15 mouse cellular contexts compared by ENCODE assay signal in the genomic region with DNA sequence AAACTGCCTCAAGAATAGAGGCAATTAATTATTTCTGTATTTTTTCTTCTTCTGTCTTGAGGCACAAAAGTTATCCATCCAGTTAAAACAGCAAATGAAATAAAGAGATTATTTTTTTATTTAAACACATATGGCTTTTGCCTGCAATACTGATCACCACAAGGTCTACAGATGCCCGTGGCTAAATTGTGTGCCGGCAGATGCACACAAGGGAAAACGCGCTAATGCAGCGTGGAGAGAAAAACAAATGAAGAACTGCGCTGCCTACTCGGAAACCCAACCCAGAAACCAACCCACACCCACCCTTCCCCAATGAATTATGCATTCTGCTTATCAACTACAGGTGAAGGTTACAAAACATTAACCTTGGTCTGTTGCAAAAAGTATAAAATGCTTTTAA. TPM values are rescaled to one million over a fixed set of nuclear protein-coding genes. Genes with fewer than 3 reads are reported as not detected.
DNase-seq lines count a peak whose midpoint lies in the region; ATAC-seq lines count a peak whose summit lies in the region.
"Had no signal": no experiment of that assay in that cellular context is flagged by ENCODE, and none has a peak within 500 bp of the region (broad histone marks: within the 10 kb centered on the region; RNA-seq: fewer than 3 reads in every experiment).

No protein-coding gene starts in this region.

- peak; percentile 55 to 66 for DNase-seq in cerebellum, postnatal 14 days
- DNase-seq in cerebellum, adult 9-11 months: no peak
- peak; percentile 45 for DNase-seq in A20 (ENCODE audit: low read depth, low spot score)
- DNase-seq in forebrain, embryonic 10.5 days (ENCODE audit: extremely low spot score, low spot score): no peak
- DNase-seq in kidney, adult 9 months: no peak
- DNase-seq: forebrain, postnatal 0 days; heart, postnatal 14 days; liver, postnatal 0 days; lung, postnatal 36 days; thymus, postnatal 25 days had no signal

- no peak overlapping the region for H3K4me3 ChIP-seq in hindbrain, embryonic 13.5 days
- no peak overlapping the region for H3K4me3 ChIP-seq in midbrain, embryonic 15.5 days
- no peak overlapping the region for H3K4me3 ChIP-seq in forebrain, embryonic 10.5 days
- H3K4me3 ChIP-seq: intestine, embryonic 15.5 days had no signal

- H3K4me2 ChIP-seq in hindbrain, embryonic 13.5 days: no peak overlapping the region
- H3K4me2 ChIP-seq in midbrain, embryonic 15.5 days: no peak overlapping the region
- H3K4me2 ChIP-seq: intestine, embryonic 15.5 days had no signal

- ATAC-seq in hindbrain, embryonic 13.5 days (ENCODE audit: low FRiP score): peak; percentile 44
- 0 out of 2 replicates have a peak, but pooled peaks have one; percentile 27 for ATAC-seq in midbrain, embryonic 15.5 days (replicated peaks)
- ATAC-seq: forebrain, postnatal 0 days; intestine, embryonic 15.5 days; liver, postnatal 0 days had no signal

- 0 out of 2 replicates have a peak, but pooled peaks cover 4% of the 10 kb centered on the region for H3K27me3 ChIP-seq in hindbrain, embryonic 13.5 days
- no peaks in the 10 kb centered on the region for H3K27me3 ChIP-seq in midbrain, embryonic 15.5 days (replicated peaks)
- H3K27me3 ChIP-seq in forebrain, embryonic 10.5 days (ENCODE audit: poor library complexity, severe bottlenecking): peaks cover 79% of the 10 kb centered on the region

- no peak overlapping the region for H3K9ac ChIP-seq in hindbrain, embryonic 13.5 days
- no peak overlapping the region for H3K9ac ChIP-seq in midbrain, embryonic 15.5 days
- H3K9ac ChIP-seq: forebrain, postnatal 0 days; intestine, embryonic 15.5 days; liver, postnatal 0 days had no signal

- no peaks in the 10 kb centered on the region for H3K9me3 ChIP-seq in hindbrain, embryonic 13.5 days
- no peaks in the 10 kb centered on the region for H3K9me3 ChIP-seq in midbrain, embryonic 15.5 days
- H3K9me3 ChIP-seq in forebrain, embryonic 10.5 days: no peaks in the 10 kb centered on the region
- H3K9me3 ChIP-seq: intestine, embryonic 15.5 days had no signal

- peaks cover 8% of the 10 kb centered on the region; the same call in 1 of the 2 replicates for H3K36me3 ChIP-seq in hindbrain, embryonic 13.5 days
- no peaks in the 10 kb centered on the region for H3K36me3 ChIP-seq in midbrain, embryonic 15.5 days (replicated peaks)
- no peaks in the 10 kb centered on the region for H3K36me3 ChIP-seq in forebrain, embryonic 10.5 days (replicated peaks)
- H3K36me3 ChIP-seq: intestine, embryonic 15.5 days had no signal

- peak overlapping the region; percentile 83 for H3K27ac ChIP-seq in hindbrain, embryonic 13.5 days
- peak overlapping the region; percentile 70 for H3K27ac ChIP-seq in midbrain, embryonic 15.5 days
- H3K27ac ChIP-seq in forebrain, embryonic 10.5 days: no peak overlapping the region
- H3K27ac ChIP-seq: intestine, embryonic 15.5 days; kidney, postnatal 0 days; stomach, postnatal 0 days had no signal

- peaks cover 37% of the 10 kb centered on the region for H3K4me1 ChIP-seq in hindbrain, embryonic 13.5 days (replicated peaks)
- H3K4me1 ChIP-seq in midbrain, embryonic 15.5 days: peaks cover 22% of the 10 kb centered on the region
- peaks cover 14% of the 10 kb centered on the region for H3K4me1 ChIP-seq in forebrain, embryonic 10.5 days

- WGBS in hindbrain, embryonic 13.5 days: 17% methylated on average over 7 of the region's 7 CpGs
- WGBS in midbrain, embryonic 15.5 days: 29% methylated on average over 7 of the region's 7 CpGs
- 63% methylated on average over 7 of the region's 7 CpGs for WGBS in forebrain, embryonic 10.5 days

RNA-seq across cellular contexts. Expression of gene Mab21l1, which starts 7.1 kb away (rescaled TPM):
- 167 and 174 TPM in 2 replicates for polyA plus RNA-seq in hindbrain, embryonic 13.5 days (2015; fragmentation: Nextera tagmentation; extraction: Ambion mirVana)
- 159 and 172 TPM in 2 replicates for polyA plus RNA-seq in midbrain, embryonic 15.5 days (2015; fragmentation: Nextera tagmentation; extraction: Ambion mirVana)
- 6.9 and 7.2 TPM in 2 replicates for polyA plus RNA-seq in forebrain, embryonic 10.5 days (2016; fragmentation: Nextera tagmentation; extraction: Ambion mirVana)
- polyA plus RNA-seq: liver, postnatal 0 days had no signal

Comparison
In these comparisons a context has a peak if more than half of its experiments do, and no peak if none do; other contexts are left out.
1. DNase-seq: peak in cerebellum, postnatal 14 days (2 of 2) and A20 (single experiment); none in cerebellum, adult 9-11 months (single experiment), forebrain, embryonic 10.5 days (single experiment) and kidney, adult 9 months (single experiment).
2. RNA of gene Mab21l1, which starts 7.1 kb away (polyA plus RNA-seq): 167 to 174 TPM in hindbrain, embryonic 13.5 days and 159 to 172 TPM in midbrain, embryonic 15.5 days; 6.9 to 7.2 TPM in forebrain, embryonic 10.5 days; every median in the first group is over 10 times any median in the second.